Mouse (Mus musculus): ENCODE data around the gene D630003M21Rik. TPM values are rescaled to one million over a fixed set of nuclear protein-coding genes. Genes with fewer than 3 reads are reported as not detected.

Gene D630003M21Rik
- polyA plus RNA-seq, 1 experiment, result 0.01 TPM

DNA sequence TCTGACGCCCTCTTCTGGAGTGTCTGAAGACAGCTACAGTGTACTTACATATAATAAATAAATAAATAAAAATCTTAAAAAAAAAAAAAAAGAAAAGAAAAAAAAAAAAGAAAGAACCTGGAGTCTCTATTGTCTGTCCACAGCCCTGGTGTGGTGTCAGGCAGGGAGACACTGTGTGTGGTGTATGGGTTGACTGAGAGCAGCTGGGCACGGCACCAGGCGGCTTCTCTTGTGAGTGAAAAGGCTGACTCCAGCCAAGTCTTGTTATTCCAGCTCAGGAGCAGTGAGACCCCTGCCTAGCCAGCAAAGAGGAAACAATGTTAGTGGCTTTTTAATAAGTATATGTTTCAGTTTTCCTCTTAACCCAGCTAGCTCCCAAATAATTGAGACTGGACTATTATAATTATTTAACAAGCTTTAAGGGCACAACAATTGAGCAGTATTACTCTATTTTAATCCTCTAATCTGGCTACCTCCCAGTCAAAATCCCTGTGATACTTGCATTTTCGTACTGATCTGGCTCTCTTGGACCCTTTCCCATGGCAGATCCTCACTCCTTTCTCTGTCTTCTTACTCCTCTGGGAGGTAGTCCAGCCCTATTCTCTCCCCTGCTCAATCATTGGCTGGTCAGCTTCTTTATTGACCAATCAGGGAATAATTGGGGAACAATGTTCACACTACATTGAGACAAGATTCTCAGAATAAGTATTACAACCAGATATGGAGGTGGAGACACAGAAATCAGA, 16.2 kb upstream of the D630003M21Rik start:
- TF ChIP-seq GATA1 (IDR thresholded peaks at IDR 0.05; ENCODE audit: low read length), result no peak

DNA sequence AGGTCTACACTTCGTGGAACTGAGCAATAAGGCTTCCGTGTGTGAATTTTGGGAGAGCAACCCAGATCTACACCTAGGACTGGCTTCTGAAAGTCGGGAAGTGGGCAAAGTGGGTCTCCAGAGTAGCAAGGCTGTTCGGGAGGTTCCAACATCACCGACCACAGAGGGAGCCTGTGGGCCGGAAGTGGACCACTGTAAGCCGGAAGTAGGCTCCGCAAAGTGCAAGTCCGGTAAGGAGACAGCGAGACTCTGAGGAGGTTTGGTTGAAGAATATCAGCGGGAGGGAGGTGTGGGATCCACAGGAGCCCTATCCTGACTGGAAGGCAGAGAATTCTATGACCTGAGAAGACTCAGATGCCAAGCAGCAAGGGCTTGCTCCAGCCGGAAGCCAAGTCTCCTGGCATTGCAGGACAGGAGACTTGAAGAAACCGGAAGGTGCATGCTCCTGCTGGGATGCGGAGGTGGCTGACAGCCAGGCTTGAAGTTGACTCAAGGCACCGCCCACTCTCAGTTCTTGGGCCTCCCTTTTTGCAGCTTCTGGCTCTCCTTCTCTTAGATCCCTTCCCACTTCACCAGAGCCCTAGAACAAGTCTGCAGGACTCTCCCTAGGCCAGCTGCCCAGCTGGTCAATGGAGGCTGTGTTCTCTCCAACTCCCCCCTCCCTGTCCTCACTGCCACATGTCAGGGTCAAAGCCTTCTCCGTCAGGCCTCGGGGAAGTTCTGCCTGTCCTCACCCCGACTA, 14.3 kb upstream of the D630003M21Rik start:
- TF ChIP-seq GATA1 (IDR thresholded peaks at IDR 0.05; ENCODE audit: low read length), result no peak

DNA sequence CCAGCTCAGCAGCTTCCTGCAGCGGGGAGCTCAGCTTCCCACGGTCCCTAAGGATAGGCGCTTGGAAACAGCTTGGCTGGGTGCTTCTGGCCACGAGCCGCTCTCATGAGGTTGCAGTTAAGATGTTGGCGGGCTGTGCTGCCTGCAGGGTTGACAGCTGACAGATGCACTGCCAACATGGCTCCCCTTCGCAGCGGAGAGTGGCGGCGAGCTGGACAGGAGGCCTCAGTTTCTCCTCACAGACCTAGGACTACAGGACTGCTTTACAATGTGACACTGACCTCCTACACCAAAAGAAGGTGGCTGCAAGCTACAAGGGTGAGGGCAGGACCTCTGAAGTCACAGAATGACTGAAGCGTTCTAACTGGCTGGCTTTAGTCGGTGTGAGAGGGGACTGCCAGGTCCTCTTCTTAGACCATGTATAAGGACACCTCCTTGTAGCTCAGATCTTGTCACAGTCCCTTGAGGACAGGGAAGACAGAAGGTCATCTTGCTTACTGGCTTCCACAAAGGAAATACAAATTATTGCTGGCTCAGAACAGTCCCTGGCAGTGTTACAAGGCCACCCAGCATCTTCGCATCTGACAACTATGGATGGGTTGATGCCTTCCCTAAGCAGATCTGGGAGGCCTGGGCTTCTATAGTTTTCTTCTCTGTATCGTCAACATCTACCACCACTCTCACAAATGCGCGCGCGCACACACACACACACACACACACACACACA, 13.3 kb upstream of the D630003M21Rik start:
- TF ChIP-seq GATA1 (IDR thresholded peaks at IDR 0.05; ENCODE audit: low read length), result no peak

- no peak for TF ChIP-seq GATA1 (IDR thresholded peaks at IDR 0.05; ENCODE audit: low read length)
Measured at GRCm38 (mm10) chr2:158241126-158241738, 12.2 kb upstream of the D630003M21Rik start.

DNA sequence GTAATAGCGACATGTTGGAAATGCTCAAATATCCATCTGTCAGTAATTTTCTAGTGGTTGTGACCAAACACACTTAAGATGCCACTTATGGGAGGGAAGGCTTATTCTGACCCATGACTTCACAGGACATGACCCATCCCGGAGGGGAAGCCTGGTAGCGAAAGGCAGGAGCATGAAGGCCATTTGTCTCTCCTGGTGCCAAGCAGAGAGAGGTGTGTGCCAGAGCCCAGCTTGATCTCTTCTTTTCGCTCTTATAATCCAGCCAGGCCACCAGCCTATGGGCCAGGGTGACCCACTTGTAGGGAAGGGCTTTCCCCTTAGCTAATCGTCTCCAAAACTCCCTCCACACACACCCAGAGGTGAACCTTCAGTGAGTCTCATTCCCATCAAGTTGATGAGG, 9.1 kb upstream of the D630003M21Rik start:
- no peak for TF ChIP-seq GATA1 (IDR thresholded peaks at IDR 0.05; ENCODE audit: low read length)

DNA sequence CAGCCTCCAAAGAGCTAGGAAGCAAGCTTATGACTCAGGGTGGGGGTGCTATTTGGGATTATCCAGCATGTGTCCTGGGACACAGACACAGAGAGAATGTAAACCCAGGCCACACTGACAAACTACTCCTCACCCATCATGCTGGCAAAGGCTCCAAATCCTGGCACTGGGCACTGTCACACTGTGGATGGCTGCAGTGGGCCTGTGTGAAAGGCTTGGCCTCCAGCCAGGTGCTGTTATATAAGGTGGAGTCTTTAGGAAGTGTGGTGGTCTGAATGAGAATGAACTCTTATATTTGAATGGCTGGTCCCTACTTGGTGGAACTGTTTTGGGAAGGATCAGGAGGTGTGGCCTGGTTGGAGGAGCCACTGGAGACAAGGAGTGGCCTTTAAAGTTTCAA, 7.7 kb upstream of the D630003M21Rik start:
- no peak for TF ChIP-seq GATA1 (IDR thresholded peaks at IDR 0.05; ENCODE audit: low read length)

GRCm38 (mm10) chr2:158233106-158233505, 4.1 kb upstream of the D630003M21Rik start:
- TF ChIP-seq GATA1 (IDR thresholded peaks at IDR 0.05; ENCODE audit: low read length), result no peak

DNA sequence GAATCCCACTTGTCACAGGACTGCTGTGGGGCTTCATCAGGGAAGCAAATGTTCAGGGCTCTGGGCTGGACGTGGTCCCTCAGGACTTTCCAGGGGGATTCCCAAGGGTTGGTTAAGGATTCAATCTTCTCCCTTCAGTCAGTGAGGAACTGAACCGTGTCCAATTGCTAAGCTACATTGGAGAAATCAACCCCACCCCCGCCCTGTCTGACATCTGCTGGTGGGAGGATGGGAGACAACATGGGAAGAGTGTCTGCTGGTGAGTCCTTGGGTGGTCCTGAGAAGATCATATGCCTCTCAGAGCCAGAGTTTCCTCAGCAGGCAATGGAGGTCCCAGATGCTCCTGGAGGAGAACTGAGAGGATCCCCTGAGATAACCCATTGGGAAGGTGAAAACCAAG, 3.4 kb upstream of the D630003M21Rik start:
- no peak for TF ChIP-seq GATA1 (IDR thresholded peaks at IDR 0.05; ENCODE audit: low read length)

DNA sequence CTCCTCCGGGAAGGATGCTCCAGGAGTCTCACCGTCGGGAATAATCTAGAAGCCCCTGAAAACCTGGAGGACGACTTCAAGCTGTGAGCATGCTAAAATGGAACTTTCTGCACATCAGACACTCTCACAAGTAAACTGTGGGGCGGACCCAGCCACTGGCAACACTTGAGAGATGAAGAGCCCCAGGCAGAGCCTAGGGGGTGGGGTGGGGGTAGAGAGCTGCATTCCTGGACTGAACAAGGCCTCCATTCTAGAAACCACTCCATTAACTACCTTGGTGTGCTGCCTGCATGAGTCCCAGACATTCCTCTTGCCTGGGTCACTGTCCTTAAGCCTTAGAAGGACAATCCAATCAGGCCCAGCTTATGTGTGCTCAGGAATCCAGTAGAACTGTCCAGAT, 2.0 kb upstream of the D630003M21Rik start:
- TF ChIP-seq GATA1 (IDR thresholded peaks at IDR 0.05; ENCODE audit: low read length), result no peak

DNA sequence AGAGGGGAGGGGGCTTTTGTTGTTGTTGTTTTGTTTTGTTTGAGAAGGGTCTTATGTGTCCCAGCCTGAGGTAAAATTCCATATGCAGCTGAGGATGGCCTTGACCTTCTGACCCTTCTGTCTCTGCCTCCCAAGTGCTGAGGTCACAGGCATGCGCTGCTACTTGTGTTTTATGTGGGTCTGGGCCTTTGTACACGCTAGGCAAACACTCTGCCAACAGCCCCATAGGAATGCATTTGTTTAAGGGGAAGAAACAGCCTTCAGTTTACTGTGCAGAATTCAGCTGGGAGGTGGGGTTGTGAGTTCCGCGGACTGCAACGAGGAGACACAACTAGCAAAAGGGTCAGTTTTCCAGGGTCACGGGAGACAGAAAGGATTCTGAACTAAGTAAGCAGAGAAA, 1.6 kb upstream of the D630003M21Rik start:
- TF ChIP-seq GATA1 (IDR thresholded peaks at IDR 0.05; ENCODE audit: low read length), result no peak

GRCm38 (mm10) chr2:158229503-158229892, 476 bp upstream of the D630003M21Rik start:
- TF ChIP-seq GATA1 (IDR thresholded peaks at IDR 0.05; ENCODE audit: low read length), result no peak

- no peak for TF ChIP-seq GATA1 (IDR thresholded peaks at IDR 0.05; ENCODE audit: low read length)
Measured at GRCm38 (mm10) chr2:158225301-158225700, 3.7 kb downstream of the D630003M21Rik start.

- no peak for TF ChIP-seq GATA1 (IDR thresholded peaks at IDR 0.05; ENCODE audit: low read length)
Measured at GRCm38 (mm10) chr2:158223497-158223896, 5.5 kb downstream of the D630003M21Rik start.

DNA sequence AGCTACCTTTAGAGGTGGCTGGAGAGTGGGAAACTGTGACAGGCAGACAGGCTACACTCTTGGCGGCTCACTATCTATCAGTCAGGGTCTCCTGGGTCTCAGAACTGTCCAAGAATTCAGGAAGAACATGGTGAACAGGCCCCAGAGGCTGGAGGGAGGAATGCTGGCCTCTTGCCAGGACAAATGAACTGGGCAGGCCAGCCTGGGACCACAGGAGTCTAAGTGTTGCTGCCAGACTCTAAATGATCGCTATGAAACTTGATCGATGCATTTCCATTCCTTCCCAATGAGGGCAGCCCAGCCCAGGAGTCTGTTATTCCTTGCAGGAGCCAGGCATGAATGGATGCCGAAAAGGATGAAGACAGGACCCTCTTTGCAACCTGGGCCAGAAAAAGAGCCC, 6.4 kb downstream of the D630003M21Rik start:
- TF ChIP-seq GATA1 (IDR thresholded peaks at IDR 0.05; ENCODE audit: low read length), result no peak

GRCm38 (mm10) chr2:158221446-158222084, 7.5 kb downstream of the D630003M21Rik start:
- no peak for TF ChIP-seq GATA1 (IDR thresholded peaks at IDR 0.05; ENCODE audit: low read length)
